Mouse (Mus musculus): ENCODE data around the gene Usp7.

The Usp7 gene

GRCm38 (mm10) chr16:8674165-8674564, 117.9 kb downstream of the Usp7 start:
- DNase-seq (ENCODE audit: low spot score in 2 of 2) = peak in 1 of 2 experiments; percentile 73

GRCm38 (mm10) chr16:8673343-8673742, 118.8 kb downstream of the Usp7 start:
- DNase-seq (ENCODE audit: low spot score in 2 of 2) = no peak

GRCm38 (mm10) chr16:8672811-8673210, 119.3 kb downstream of the Usp7 start:
- no peak for DNase-seq (ENCODE audit: low spot score in 2 of 2)

GRCm38 (mm10) chr16:8672350-8672687, 119.8 kb downstream of the Usp7 start:
- no peak for DNase-seq (ENCODE audit: low spot score in 2 of 2)

- DNase-seq (ENCODE audit: low spot score in 2 of 2) = peak; percentile 92 to 93
These were observed 120.4 kb downstream of the Usp7 start, which contains the start of gene Carhsp1 for GRCm38 (mm10) chr16:8671551-8672349. Carhsp1 (minus strand) TSS chr16:8672155.

- no peak for DNase-seq (ENCODE audit: low spot score in 2 of 2)
These were observed 121.8 kb downstream of the Usp7 start for GRCm38 (mm10) chr16:8670041-8671035.

- DNase-seq (ENCODE audit: low spot score in 2 of 2) = no peak
These were observed 122.7 kb downstream of the Usp7 start for GRCm38 (mm10) chr16:8669432-8669831.

- DNase-seq (ENCODE audit: low spot score in 2 of 2) = no peak
These were observed 123.7 kb downstream of the Usp7 start for GRCm38 (mm10) chr16:8668386-8668785.

GRCm38 (mm10) chr16:8667814-8668213, 124.3 kb downstream of the Usp7 start:
- no peak for DNase-seq (ENCODE audit: low spot score in 2 of 2)

GRCm38 (mm10) chr16:8667261-8667660, 124.8 kb downstream of the Usp7 start:
- no peak for DNase-seq (ENCODE audit: low spot score in 2 of 2)

GRCm38 (mm10) chr16:8666452-8666851, 125.7 kb downstream of the Usp7 start:
- DNase-seq (ENCODE audit: low spot score in 2 of 2) = no peak

GRCm38 (mm10) chr16:8665367-8665766, 126.7 kb downstream of the Usp7 start:
- no peak for DNase-seq (ENCODE audit: low spot score in 2 of 2)

GRCm38 (mm10) chr16:8663606-8664539, 128.2 kb downstream of the Usp7 start:
- DNase-seq (ENCODE audit: low spot score in 2 of 2) = peak in 1 of 2 experiments; percentile 69

- no peak for DNase-seq (ENCODE audit: low spot score in 2 of 2)
These were observed 129.1 kb downstream of the Usp7 start for GRCm38 (mm10) chr16:8663022-8663421.

GRCm38 (mm10) chr16:8658764-8659163, 133.3 kb downstream of the Usp7 start:
- DNase-seq (ENCODE audit: low spot score in 2 of 2) = no peak

- no peak for DNase-seq (ENCODE audit: low spot score in 2 of 2)
These were observed 133.8 kb downstream of the Usp7 start for GRCm38 (mm10) chr16:8658349-8658748.

GRCm38 (mm10) chr16:8656256-8656655, 135.9 kb downstream of the Usp7 start:
- no peak for DNase-seq (ENCODE audit: low spot score in 2 of 2)

GRCm38 (mm10) chr16:8655599-8655998, 136.5 kb downstream of the Usp7 start:
- no peak for DNase-seq (ENCODE audit: low spot score in 2 of 2)

GRCm38 (mm10) chr16:8655108-8655507, 137.0 kb downstream of the Usp7 start:
- DNase-seq (ENCODE audit: low spot score in 2 of 2) = no peak

GRCm38 (mm10) chr16:8650007-8650406, 142.1 kb downstream of the Usp7 start:
- no peak for DNase-seq (ENCODE audit: low spot score in 2 of 2)

- no peak for DNase-seq (ENCODE audit: low spot score in 2 of 2)
These were observed 146.6 kb downstream of the Usp7 start for GRCm38 (mm10) chr16:8645546-8645945.
